Mouse (Mus musculus) B cell, adult (primary cell): ENCODE measurements around the gene Ilvbl. TPM values are rescaled to one million over a fixed set of nuclear protein-coding genes. Genes with fewer than 3 reads are reported as not detected.

Source experiments
- total RNA-seq: library from RNA; stranded (reverse); gene quantifications from 4 replicates; pipeline ENCODE4 v1.2.4, GENCODE M21; 2023; ENCODE audit not compliant: inconsistent age

The Ilvbl gene
- total RNA-seq, result 80.9 to 100 TPM (median 93.1 TPM) in 4 replicates

GRCm38 (mm10) chr10:78574250-78575104 is at the start of gene Ilvbl:
Ilvbl (plus strand) TSS chr10:78574346.

GRCm38 (mm10) chr10:78591406-78592328 is 17.5 kb downstream of the Ilvbl start, which contains the start of gene Syde1:
Syde1 (minus strand) TSS chr10:78591964.

GRCm38 (mm10) chr10:78617974-78618373 is 43.8 kb downstream of the Ilvbl start, which contains the start of gene Olfr1357:
Olfr1357 (minus strand) TSS chr10:78618074.

Other genes with a start within 250 kb of the Ilvbl start
- gene Agpat3, start 221.9 kb upstream of the Ilvbl start, total RNA-seq, result 95.0 to 112 TPM (median 104 TPM) in 4 replicates
- gene Rrp1, start 161.3 kb upstream of the Ilvbl start, total RNA-seq, result 374 to 401 TPM (median 380 TPM) in 4 replicates
- 44.6 to 66.1 TPM (median 53.9 TPM) in 4 replicates for gene Cstb, start 148.7 kb upstream of the Ilvbl start, total RNA-seq
- gene Pdxk, start 109.4 kb upstream of the Ilvbl start, total RNA-seq, result 50.8 to 55.7 TPM (median 54.4 TPM) in 4 replicates
- not detected in 4 replicates for gene Olfr1358, start 56.9 kb upstream of the Ilvbl start, total RNA-seq
- gene Syde1, start 17.6 kb downstream of the Ilvbl start, total RNA-seq, result 0.75 to 1.00 TPM (median 0.85 TPM) in 4 replicates
- gene Olfr1357, start 43.7 kb downstream of the Ilvbl start, total RNA-seq, result not detected in 4 replicates
- gene Casp14, start 143.9 kb downstream of the Ilvbl start, total RNA-seq, result not detected in 4 replicates
- not detected in 4 replicates for gene Ccdc105, start 178.7 kb downstream of the Ilvbl start, total RNA-seq
- not detected in 4 replicates for gene Slc1a6, start 206.2 kb downstream of the Ilvbl start, total RNA-seq